Mouse (Mus musculus) embryonic fibroblast, embryonic 13.5 days (primary cell): ENCODE data around the gene Csnk1d.

ENCODE experiments used
- CTCF ChIP-seq: IDR thresholded peaks from 2 replicates; pipeline ENCODE4 v1.5.1; 2011; ENCODE audit warnings: mild to moderate bottlenecking, control low read depth, low read length, moderate library complexity, borderline replicate concordance; ENCODE audit not compliant: insufficient read depth
- POLR2A ChIP-seq: IDR thresholded peaks from 2 replicates; pipeline ENCODE4 v1.6.1; 2011; ENCODE audit warnings: low read depth, mild to moderate bottlenecking, control low read depth, low read length, moderate library complexity

- TF ChIP-seq CTCF (no peak), POLR2A (no peak)
Measured at GRCm38 (mm10) chr11:120959066-120959465, 32.1 kb downstream of the Csnk1d start.
